Mouse (Mus musculus) bone marrow macrophage, adult 2 months (primary cell): ENCODE measurements around the gene Ripor3. TPM values are rescaled to one million over a fixed set of nuclear protein-coding genes. Genes with fewer than 3 reads are reported as not detected.
A peak's percentile ranks its signal among the peaks of the same experiment; 100 is the strongest.

Experiments
- H3K27ac ChIP-seq: 2 replicates; pipeline ENCODE4 v1.5.1; 2012; ENCODE audit warnings: low read depth, low read length; ENCODE audit not compliant: insufficient read depth
- H3K4me1 ChIP-seq: 2 replicates; pipeline ENCODE4 v1.6.1; 2012; ENCODE audit warnings: low read length; ENCODE audit not compliant: control insufficient read depth, insufficient read depth
- H3K4me3 ChIP-seq: 2 replicates; pipeline ENCODE4 v1.5.1; 2012; ENCODE audit warnings: mild to moderate bottlenecking, low read length, moderate library complexity; ENCODE audit not compliant: insufficient read depth
- CTCF ChIP-seq: IDR thresholded peaks from 2 replicates; pipeline ENCODE4 v1.5.1; 2012; ENCODE audit warnings: low read depth, mild to moderate bottlenecking, low read length, moderate library complexity
- POLR2A ChIP-seq: IDR thresholded peaks from 2 replicates; pipeline ENCODE4 v1.6.1; 2012; ENCODE audit warnings: mild to moderate bottlenecking, low read depth, low read length, borderline replicate concordance
- polyA plus RNA-seq: library from polyadenylated mRNA; stranded (reverse); fragments of >200 nt; gene quantifications from 2 replicates; pipeline ENCODE4 v1.2.4, GENCODE M21; 2012; ENCODE audit not compliant: missing spikeins, insufficient read depth, insufficient read length

Ripor3 gene
- polyA plus RNA-seq, 1 experiment = not detected

- peak overlapping the region; percentile 89 for H3K27ac ChIP-seq
- peaks cover 77% of the 10 kb centered on the region for H3K4me1 ChIP-seq
- H3K4me3 ChIP-seq = no peak overlapping the region
- TF ChIP-seq POLR2A (no peak), CTCF (no peak)
Observed at GRCm38 (mm10) chr2:167949808-167950207, 60.6 kb downstream of the Ripor3 start.

GRCm38 (mm10) chr2:167949250-167949649 lies 61.2 kb downstream of the Ripor3 start:
- no peak overlapping the region for H3K4me3 ChIP-seq
- peaks cover 83% of the 10 kb centered on the region for H3K4me1 ChIP-seq
- H3K27ac ChIP-seq = peak overlapping the region; percentile 89
- TF ChIP-seq POLR2A (no peak), CTCF (no peak)

GRCm38 (mm10) chr2:167948557-167948956 lies 61.9 kb downstream of the Ripor3 start:
- TF ChIP-seq CTCF (no peak), POLR2A (no peak)
- no peak overlapping the region for H3K4me3 ChIP-seq
- peaks cover 90% of the 10 kb centered on the region for H3K4me1 ChIP-seq
- peak overlapping the region; percentile 89 for H3K27ac ChIP-seq

- peaks cover 93% of the 10 kb centered on the region for H3K4me1 ChIP-seq
- TF ChIP-seq CTCF = no peak
- TF ChIP-seq POLR2A = no peak
- H3K4me3 ChIP-seq = no peak overlapping the region
- peak overlapping the region; percentile 89 for H3K27ac ChIP-seq
Observed at GRCm38 (mm10) chr2:167948047-167948446, 62.4 kb downstream of the Ripor3 start.

GRCm38 (mm10) chr2:167947251-167947650 lies 63.2 kb downstream of the Ripor3 start:
- peaks cover 92% of the 10 kb centered on the region for H3K4me1 ChIP-seq
- H3K27ac ChIP-seq = no peak overlapping the region

GRCm38 (mm10) chr2:167945451-167945850 lies 65.0 kb downstream of the Ripor3 start:
- no peak overlapping the region for H3K4me3 ChIP-seq
- no peak overlapping the region for H3K27ac ChIP-seq
- peaks cover 94% of the 10 kb centered on the region for H3K4me1 ChIP-seq
- TF ChIP-seq POLR2A = no peak
- TF ChIP-seq CTCF = no peak

More at GRCm38 (mm10) chr2:167947251-167947650, 63.2 kb downstream of the Ripor3 start:
- no peak overlapping the region for H3K4me3 ChIP-seq
- TF ChIP-seq POLR2A = no peak
- TF ChIP-seq CTCF = no peak

GRCm38 (mm10) chr2:167944193-167944592 lies 66.2 kb downstream of the Ripor3 start:
- H3K4me1 ChIP-seq = peaks cover 94% of the 10 kb centered on the region
- TF ChIP-seq CTCF (no peak), POLR2A (no peak)
- H3K4me3 ChIP-seq = no peak overlapping the region
- H3K27ac ChIP-seq = no peak overlapping the region

GRCm38 (mm10) chr2:167942926-167943633 lies 67.3 kb downstream of the Ripor3 start:
- H3K4me3 ChIP-seq = peak overlapping the region; percentile 32
- peak overlapping the region; percentile 75 for H3K27ac ChIP-seq
- TF ChIP-seq POLR2A (no peak), CTCF (0 out of 2 replicates have a peak, but pooled peaks have one; percentile 12)
- H3K4me1 ChIP-seq = peaks cover 93% of the 10 kb centered on the region

GRCm38 (mm10) chr2:167942199-167942925 lies 68.1 kb downstream of the Ripor3 start:
- no peak for TF ChIP-seq POLR2A
- TF ChIP-seq CTCF = no peak
- Histone ChIP-seq H3K4me1 (peaks cover 87% of the 10 kb centered on the region), H3K4me3 (peak overlapping the region; percentile 32), H3K27ac (peak overlapping the region; percentile 75)

GRCm38 (mm10) chr2:167941745-167942176 lies 68.7 kb downstream of the Ripor3 start:
- H3K4me3 ChIP-seq = peak overlapping the region; percentile 32
- H3K4me1 ChIP-seq = peaks cover 86% of the 10 kb centered on the region
- TF ChIP-seq POLR2A (no peak), CTCF (no peak)
- peak overlapping the region; percentile 75 for H3K27ac ChIP-seq
